Mouse (Mus musculus): ENCODE data around the gene Vcam1.

Gene Vcam1

DNA sequence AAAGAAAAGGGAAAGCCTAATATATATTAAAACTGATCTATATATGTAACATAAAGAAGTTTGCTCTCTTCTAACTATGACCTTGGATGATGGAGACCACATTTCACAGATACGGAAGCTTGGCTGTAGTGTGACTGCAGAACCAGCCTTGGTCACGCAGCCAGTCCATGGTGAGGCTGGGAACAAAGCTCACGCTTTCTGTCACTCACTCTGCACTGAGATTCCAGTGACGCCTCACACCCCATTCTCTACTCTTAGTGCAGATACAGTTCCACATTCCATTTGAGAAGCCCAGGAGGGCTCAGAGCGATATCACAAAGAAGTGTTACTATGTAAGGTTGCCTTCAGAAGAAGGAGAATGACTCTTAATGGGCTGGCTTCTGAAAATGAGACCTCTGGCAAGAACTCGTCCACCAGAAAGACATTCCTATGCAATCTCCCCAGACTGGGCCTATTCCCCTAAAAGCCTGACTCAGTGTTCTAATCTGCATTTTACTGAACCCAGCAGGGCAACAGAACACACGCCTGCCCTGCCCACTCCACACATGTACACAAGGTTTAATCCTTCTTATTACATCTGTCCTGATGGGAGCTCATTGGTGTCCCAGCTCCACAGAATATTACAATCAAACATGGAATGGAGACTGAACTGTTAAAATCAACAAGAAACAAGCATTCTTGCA is 2.8 kb downstream of the Vcam1 start:
- no peak for DNase-seq (ENCODE audit: low spot score)

DNA sequence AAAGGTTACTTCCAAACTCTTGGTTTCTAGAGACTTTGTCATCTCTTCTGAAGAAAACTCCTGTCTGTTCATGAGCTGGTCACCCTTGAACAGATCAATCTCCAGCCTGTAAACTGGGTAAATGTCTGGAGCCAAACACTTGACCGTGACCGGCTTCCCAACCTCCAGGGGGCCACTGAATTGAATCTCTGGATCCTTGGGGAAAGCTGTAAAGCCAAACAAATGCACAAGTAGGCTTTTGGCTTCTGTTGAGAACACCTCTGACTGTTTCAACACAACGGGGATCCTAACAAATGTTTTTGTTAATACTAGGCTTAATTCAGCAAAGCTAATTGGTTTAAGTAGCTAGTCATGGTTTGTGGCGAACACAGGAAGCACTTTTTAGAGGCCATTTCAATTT is 3.4 kb downstream of the Vcam1 start:
- DNase-seq (ENCODE audit: low spot score): no peak

DNA sequence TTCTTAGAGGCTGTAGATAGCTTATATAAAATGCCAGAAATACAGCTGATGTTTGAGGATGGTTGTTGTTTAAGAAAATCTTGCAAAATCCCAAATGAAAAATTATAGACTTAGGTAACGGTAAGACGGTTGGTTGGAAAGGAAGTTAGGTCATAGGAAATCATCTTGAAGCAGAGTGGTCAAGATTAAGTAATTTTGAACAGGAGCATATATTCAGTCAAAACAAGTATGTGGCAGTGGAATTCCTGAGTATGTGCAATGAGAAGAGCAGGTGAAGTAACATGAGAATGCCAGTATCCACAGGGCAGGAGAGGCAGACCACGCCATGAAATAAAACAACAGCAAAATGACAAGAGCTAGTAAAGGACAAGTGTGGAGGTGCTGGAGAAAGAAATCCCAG is 5.7 kb downstream of the Vcam1 start:
- DNase-seq (ENCODE audit: low spot score): no peak

DNA sequence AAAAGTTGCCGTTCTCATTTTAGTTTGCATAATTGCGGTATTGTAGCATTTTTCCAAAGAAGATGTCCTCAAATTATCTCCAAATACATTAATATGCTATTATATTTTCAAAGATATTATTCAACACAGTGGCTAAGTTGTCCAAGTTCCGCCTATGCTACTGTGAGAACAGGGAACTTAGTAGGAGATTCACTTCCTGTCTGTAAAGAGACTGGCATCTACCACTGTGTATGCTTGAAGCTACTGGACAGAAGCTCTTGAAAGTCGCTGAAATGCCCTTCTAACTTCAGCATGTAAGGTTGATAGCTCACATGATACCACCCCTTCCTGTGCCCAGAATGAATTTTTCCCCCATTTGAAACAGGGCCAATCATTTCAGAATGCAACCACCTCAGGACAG is 6.8 kb downstream of the Vcam1 start:
- no peak for DNase-seq (ENCODE audit: low spot score)

DNA sequence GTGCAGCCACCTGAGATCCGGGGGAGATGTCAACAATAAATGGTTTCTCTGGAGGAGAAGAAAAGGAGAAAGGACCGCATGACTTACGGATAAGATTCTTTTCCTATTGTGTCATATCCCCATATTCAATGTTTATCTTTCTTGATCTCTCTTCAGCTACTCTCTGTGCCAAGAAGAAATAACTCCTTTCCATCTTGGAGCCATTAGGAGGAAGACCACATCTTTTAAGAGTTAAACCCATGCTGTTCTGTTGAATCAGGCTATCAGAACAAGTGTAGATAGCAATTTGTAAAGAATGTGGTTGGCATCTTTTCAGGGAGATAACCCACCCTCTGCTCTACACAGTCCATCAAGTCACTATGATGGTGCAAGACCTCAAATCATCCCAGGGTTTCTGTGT is 8.5 kb downstream of the Vcam1 start:
- DNase-seq (ENCODE audit: low spot score): no peak

DNA sequence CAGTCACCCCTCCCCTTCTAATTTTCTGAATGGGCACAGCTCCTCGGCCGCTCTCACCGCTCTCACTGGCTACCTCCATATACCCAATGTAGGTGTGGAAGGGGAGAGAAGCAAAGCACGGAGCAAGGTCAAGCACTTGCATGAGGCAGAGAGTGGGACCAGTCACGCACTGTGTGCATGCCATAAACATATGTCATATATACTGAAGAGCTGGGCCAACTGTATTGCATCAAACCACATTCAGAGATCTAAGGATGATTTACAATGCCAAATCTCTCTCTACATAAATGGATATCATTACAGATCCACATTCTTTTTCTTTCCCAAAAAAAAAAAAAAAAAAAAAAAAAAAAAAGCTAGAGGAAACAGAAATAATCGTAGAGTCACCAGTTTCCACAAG is 9.1 kb downstream of the Vcam1 start:
- DNase-seq (ENCODE audit: low spot score): no peak

DNA sequence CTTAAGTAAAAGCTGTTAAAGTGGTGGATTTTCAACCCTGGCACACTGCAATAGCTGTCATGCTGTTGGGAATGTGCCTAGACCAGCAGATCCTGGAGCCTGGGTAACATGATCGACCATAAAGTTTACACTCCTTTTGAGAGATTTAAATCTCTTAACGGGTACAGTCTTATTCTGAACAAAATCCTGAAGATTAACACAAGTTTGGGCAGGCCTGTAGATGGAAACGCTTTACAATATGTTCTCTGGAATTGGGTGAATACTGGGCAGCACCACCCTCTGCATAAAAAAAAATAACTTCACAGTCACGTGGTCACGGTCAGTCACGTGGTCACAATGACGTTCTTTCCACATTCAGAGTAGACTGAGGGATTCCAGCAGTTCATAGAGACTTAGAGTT is 10.3 kb downstream of the Vcam1 start:
- no peak for DNase-seq (ENCODE audit: low spot score)

DNA sequence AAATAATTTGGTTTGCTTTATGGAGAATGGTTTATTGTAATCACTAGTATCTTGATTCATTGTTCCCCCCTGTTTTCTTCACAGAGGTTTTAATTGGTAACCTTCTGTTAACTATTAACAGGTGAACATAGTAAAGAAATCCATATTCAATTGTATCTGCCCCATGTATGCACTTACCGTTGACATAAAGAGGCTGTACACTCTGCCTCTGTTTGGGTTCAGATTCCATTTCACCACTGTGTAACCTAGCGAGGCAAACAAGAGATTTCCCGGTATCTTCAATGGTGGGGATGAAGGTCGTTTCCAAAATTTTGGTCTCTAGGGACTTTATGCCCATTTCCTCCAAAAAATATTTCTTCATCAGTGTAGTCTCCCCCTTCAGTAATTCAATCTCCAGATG is 12.4 kb downstream of the Vcam1 start:
- DNase-seq (ENCODE audit: low spot score): no peak

DNA sequence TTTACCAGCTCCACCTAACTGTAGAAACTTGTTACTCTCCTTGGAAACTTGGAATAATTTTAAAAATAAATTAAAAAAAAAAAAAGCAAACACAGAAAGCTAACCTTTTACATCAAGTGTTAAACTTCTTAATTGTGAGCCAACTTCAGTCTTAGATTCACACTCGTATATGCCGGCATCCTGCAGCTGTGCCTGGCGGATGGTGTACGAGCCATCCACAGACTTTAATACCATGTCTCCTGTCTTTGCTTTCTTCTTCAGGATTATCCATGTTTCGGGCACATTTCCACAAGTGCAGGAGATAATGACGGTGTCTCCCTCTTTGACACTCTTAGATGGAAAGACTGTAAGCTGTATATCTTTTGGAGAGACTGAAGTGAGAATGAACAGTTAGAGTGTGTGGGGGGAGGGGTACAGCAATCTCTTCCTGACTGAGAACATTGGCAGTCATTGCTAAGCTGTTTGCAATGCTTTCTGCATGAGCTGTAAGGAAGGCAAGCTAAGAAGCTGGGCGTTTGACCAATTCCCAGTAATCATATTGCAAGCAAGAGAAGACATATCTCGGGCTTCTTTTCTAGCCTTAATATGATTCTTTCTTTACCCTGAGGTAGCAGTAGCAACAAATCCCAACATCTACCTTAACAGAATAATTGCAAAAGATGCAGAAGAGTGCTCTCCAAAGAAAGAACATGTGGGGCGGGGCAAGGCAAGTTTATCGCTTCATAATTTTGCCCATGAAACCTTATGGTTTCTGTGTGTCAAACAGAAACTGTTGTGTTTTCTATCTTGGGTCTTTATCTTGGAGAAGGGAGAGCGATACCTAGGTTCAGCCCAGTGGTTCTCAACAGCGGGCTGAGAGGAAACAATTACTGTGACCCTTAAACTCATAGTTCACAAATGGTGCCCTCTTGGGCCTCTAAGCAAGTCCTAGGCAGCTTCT is 15.0 kb downstream of the Vcam1 start:
- no peak for DNase-seq (ENCODE audit: low spot score)

DNA sequence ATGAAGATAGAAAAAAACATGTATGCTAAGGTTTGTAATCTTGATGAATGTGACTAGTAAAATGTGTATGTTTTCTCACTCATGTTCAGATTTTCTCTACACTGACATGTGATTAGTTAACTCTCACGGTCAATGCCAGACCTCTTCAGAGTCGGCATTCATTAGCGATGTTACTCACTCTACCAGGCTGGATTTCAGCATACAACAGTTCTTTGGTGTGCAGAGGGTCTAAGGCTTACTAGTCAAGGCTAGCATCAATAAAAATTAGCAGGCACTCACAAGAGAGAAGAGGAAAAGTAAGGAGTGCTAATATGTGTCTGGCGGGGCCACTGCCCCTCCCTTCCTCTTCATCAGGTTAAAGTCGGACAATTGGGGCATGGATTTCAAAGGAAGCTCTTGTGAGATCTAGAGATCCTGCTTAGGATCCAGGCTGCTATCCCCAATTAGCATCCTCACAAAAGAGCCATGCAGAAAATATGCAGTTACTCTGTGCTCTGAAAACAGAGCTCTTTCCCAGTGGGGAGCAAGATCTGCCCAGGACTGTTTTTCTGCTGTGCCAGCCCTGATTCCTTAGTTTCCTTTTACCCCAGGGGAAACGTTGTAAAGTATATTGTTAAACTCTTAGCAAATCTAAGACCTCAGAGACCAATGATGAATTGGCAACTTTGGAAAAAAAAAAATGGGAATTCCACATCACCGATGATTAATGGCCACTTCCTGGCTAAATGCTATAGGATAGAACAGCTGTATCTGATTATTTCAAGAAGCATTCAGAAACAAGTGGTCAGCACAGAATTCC is 15.8 kb downstream of the Vcam1 start:
- DNase-seq (ENCODE audit: low spot score): no peak

DNA sequence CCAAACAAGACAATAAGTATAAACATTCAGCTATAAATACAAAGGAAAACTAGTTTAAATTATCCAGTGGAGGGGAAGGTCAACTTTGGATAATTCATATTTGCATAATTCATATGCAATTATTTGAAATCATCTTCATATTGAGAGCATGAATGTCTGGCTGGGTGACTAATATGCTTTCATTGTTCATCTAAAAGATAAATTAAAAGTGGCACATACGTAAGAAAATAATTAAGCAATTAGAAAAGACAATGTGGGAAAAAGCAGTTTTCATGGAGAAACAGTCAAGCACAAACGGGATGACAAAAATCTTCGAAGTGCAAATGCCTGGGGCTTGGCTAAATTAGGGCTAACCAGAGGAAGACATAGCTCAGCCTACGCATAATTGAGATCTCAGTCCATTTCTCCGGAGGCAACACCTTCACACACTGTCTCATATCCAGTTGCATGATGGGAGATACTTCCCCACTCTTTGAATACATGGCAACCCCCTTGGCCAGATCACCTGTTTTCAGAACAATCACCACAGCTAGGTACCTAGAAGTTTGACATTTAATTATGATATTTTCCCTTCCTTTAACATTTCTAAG is 16.6 kb downstream of the Vcam1 start:
- no peak for DNase-seq (ENCODE audit: low spot score)

DNA sequence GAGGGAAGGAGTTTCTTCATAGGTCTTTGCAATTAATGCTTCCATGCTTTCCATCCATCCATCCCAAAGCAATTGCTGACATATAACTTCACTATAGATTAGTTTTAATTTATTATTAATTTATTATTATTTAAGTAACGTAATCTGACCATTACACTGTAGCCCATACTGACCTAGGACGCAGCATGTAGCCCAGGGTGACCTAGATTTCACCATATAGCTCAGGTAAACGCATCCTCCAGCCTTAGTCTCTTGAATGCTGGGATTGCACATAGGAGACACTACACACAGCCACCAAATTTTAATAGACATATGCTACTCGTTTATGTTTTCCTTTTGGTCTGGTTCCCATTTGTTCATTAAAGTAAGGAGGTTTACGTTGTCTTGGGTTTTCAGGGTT is 23.8 kb downstream of the Vcam1 start:
- no peak for DNase-seq (ENCODE audit: low spot score)

DNA sequence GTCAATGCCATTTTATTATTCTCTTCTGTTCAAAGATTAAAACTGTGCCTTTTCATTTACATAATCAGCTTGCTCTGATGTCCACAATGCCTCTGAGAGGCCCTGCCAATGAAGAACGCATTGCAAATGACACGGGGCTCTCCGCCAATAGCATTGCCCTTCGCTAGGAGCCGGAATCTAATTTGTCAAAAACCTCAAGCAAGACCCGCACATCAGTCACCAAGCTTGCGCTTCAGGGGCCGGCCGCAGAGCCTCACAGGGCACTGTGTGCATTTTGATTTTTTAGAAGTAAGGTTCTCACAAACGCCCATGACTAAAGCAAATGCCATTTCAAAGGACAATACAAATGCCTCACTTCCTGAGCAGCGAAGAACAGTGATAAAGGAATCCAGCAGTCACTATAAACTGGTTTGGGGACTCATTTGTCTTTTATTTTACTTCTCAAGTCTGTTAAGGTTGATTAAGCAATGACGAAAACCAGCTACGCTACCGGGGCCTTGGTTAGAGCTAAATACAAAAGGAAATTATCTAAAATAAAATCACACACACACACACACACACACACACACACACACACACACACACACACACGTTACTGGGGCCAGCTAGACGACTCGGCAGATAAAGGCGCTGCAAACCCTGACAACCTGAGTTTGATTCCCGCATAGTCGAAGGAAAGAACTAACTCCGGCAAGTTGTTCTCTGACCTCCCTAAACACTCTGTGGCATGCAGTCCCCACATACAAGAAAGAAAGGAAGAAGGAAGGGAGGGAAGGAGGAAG is 24.4 kb downstream of the Vcam1 start:
- DNase-seq (ENCODE audit: low spot score): no peak

DNA sequence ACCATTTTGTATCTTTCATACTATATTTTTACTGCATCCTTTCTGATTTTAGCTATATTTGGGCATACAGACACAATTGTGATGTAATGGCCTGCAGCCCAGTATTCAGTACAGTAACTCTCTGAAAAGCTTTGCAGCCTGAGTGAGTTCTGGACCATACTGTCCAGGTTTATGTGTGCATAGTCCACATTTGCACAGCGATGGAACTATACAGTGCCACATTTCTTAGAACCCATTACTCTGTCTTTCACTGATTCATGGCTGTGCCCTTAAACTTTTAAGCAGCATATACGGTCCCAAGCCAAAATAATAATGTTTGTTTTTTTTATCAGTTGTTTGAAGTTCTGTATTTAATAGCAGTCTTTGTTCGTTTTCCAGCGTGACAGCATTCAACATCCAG is 25.2 kb downstream of the Vcam1 start:
- DNase-seq (ENCODE audit: low spot score): no peak

DNA sequence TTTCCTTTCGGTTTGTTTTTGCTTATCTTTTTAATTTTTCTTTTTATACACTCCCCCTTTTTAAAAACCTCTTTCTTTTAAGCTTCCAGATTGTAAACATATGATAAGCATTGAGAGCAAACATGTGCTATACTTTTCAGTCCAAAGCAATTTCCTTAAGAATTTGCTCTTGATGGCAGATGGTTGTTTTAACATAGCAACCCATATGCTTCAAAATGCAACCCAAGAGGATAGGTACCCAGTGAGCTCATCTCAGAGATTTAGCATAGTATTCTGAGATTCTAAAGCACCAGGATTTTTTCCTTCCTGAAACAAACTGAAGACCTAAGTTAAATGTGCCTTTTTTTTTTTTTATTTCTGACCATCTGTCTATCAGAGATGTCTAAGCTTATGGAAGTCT is 28.6 kb downstream of the Vcam1 start:
- DNase-seq (ENCODE audit: low spot score): no peak

DNA sequence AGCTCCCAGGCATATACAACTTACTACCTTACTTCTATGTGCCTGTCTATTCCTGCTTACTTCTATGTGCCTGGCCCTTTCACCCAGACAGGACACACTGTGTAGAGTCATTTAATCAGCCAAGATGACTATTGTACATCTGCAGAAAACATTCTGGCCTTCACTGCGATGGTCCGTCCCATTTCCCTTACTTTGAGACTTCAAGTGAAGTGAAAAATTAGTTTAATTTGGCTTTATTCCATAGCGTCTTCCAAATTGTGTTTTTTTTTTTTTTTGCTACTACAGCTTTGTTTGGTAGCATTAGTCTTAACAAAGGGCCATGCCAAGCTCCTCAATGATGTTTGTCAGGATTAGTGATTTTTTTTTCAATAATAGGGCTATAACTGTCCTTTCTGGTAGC is 33.6 kb downstream of the Vcam1 start:
- no peak for DNase-seq (ENCODE audit: low spot score)

DNA sequence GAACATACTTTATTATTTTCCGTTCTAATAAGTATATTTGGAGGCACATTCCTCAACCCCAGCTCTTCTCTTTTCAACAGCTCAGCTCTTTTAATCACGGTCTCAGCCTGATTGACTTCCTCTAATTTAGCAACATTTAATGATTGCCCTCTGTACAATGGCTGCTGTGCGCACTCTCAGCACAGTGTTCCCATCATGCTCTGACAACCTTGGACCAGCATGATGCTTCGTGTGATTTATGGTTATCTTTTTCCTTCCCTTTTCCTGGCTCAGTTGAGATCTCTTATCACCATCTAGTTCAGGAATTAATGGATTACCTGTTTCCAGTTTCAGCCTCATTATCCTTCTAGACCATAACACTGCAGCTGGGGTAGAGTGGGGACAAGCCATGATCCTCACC is 34.2 kb downstream of the Vcam1 start:
- no peak for DNase-seq (ENCODE audit: low spot score)

DNA sequence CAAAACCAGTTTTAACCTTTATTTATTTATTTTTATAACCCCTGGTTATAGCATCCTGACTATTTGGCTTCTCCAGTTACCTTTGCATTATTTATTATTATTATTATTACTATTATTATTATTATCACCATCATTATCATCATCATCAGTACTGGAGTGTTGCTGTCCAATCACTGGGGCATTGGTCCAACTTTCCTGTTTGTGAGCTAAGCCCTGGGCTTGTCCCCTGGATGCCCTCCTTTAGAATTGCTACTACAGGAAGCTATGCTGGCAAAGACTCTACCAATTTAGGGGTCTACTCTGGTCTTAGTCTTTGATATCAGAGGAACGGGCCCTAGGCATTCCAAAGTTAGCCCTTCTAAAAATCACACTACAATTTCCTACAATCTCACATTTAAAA is 34.6 kb downstream of the Vcam1 start:
- DNase-seq (ENCODE audit: low spot score): no peak

DNA sequence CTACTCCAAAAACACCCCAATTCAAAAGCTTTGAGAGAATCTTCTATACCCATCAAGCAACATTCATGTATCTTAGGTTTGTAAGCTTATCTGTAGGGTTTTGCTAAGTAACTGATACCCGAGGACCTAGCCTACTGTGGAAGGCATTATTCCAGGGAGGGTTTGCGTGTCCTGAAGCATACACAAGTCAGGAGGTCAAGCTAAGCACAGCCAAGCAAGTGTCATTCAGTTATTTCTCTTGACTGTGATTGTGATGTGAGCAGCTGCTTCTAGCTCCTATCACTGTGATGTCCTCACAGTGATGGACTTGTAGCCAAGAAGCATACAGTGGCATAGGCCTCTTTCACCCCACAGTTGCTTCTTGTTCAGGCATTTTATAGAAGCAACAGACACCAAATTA is 35.2 kb downstream of the Vcam1 start:
- DNase-seq (ENCODE audit: low spot score): no peak

DNA sequence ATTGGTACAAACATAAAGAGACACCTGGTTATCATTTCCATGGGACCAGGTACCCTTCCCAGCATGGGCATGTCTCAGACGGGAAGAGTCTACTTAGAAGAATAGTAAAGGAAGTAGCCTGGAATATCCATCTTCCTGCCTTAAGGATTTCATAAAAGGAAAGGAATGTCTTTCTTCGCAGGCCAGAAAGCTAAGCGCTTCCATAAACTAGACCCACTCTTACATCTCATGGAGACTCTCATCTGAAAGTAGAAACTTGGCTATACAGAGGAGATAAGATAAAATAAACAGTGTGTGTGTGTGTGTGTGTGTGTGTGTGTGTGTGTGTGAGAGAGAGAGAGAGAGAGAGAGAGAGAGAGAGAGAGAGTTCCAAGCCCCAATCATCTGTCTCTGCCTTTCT is 36.9 kb downstream of the Vcam1 start:
- DNase-seq (ENCODE audit: low spot score): no peak

DNA sequence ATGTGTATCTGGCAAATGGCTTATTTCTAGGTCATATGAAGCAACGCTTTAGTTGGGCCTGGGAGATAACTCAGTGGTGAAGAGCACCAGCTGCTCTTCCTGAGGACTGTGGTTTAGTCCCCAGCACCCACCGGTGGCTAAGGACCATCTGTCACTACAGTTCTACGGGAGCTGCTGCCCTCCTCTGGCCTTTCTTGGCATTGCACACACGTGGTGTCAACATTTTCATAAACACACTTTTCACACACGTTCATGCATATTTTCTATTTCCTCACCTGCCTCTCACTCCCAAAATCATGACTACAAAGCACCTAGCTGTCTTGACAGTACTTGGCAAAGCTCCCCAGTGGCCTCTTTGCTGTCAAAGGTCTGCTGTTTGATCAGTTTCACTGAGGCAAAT is 37.8 kb downstream of the Vcam1 start:
- no peak for DNase-seq (ENCODE audit: low spot score)

DNA sequence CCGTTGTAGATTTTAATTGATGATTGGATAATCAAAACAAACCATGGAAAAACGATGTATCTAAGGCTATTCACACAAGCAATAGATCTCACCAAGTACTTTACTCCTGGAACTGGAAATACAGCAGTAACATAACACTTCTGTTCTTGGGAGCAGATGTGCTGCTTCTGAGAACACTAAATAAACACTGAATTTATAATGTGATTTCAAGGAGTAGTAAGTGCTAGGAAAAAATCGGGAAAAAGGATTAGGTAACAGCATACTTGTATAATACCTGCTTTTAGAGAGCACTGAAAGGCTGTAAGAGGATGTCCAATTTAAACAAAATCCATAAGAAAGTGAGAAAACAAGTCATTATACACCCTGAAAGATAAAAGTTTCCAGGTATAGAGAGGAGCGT is 43.5 kb downstream of the Vcam1 start:
- no peak for DNase-seq (ENCODE audit: low spot score)
